Mouse (Mus musculus) adrenal gland, adult (tissue): Measurements from ENCODE around the gene Mr1.
A peak's percentile ranks its signal among the peaks of the same experiment; 100 is the strongest.

ENCODE experiments used
- DNase-seq, 2 experiments: peaks; one replicate each; pipeline ENCODE4 v3.0.0; 2022 to 2023; ENCODE audit warnings: low spot score in 1 of 2; ENCODE audit not compliant: inconsistent age in 2 of 2

Gene Mr1

GRCm38 (mm10) chr1:155096620-155097261 is 49.9 kb downstream of the Mr1 start:
- no peak for DNase-seq

- DNase-seq: no peak
Observed at GRCm38 (mm10) chr1:155093971-155094707, 52.5 kb downstream of the Mr1 start.

DNA sequence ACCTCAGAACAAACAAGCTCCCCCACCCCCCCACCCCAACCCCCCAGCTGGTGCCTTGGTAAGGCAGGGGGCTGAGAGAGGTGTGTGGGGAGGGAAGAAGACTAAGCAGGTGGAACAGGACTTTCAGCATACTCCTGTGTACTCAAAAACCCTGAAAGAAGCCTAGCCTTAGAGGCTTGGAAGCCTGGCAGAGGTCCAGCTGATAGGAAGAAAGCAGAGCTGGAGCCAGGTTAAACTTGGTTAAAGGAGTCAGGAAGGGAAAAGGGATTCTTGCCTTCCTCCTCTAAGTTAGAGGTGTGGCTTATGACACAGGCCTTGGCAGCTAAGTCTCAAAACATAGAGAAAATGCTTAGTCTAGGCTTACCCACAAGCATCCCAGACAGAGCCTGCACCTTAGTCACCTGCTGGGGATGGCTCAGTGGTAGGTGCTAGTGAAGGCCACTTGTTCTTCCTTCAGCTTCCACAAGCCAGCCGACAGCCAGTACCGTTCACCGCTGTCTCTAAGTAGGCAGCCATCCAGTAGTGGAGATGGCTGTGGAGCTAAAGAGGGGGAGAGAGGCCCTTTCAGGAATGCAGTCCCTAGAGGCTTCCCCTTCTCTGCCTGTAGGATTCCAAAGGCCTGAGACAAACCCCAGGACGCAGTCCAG is 53.3 kb downstream of the Mr1 start:
- DNase-seq: peak in 1 of 2 experiments; percentile 58

- DNase-seq: peak; percentile 47 to 67
Observed at GRCm38 (mm10) chr1:155091842-155092800, 54.5 kb downstream of the Mr1 start.

DNA sequence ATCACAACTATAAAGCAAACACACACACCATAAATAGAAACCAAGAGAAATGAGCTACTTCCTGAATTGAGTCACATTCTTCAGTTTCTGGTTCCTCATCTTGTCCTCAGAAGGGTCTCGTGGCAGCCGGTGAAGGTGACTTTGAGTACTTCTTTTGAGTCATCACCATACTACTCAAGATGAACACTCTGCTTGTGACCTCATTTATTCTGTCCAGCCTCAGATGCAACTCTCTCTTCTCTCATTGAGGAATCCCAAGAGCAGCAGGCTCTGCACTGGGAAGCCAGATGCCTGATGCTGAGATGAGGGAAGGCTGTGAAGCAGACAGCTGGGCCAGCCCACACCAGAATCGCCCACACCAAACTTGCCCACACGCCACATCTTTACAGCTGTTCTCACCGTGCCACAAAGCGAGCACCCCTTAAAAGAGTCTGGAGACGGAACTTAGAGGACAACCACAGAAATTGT is 55.2 kb downstream of the Mr1 start:
- peak in 1 of 2 experiments; percentile 78 for DNase-seq

DNA sequence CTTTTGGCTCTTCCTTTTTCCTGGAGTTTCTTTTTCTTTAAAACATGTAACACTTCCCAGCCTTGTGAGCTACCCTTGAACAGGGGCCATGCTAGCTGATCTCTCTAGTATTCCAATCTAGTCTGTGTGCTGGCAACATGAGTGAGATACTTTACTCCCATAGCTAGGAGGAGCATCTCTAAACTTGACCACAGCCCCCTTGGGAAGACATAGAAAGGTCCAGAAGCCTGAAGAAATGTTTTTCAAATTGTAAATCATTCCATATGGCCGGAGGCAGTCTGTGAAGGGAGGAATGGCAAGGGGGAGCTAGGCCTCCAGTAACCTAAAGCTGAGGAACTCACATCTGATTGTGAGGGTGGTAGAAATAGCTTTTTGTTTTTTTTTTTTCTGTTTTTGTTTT is 55.9 kb downstream of the Mr1 start:
- DNase-seq: no peak

- no peak for DNase-seq
Observed at GRCm38 (mm10) chr1:155090327-155090726, 56.3 kb downstream of the Mr1 start.

DNA sequence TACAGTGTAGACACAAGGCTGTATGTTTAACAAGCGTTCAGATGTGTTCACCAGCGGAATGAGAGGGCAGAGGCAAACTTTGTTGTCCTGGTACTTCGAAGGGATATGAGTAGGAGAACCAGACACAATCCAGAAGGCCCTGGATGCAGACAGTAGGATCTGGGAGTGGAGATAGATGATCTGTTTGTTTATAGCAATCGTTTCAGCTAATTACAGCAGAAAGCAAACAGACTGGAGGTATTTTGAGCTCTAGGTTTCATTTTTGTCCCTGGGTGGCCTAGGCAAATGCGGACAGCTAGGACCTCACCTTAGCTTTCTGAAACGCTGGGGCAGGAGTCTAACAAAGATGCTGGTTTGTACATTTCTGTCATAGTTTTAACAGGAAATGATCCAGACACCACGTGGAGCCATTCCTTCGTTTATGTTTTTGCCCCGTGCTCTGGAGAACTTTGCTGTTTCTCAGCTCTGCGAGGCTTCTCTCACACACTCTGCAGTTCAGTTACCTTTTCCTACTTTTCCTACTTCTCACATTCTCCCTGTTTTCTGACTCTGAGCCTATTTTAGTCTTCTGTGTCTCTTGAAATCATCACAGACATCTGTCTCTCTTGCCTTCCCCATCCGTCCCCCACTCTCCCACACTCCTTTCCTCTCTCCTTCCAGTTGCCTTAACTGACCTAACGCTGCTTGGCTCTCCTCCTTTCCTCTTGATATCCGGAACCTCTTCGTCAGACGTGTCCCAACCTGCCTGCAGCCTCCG is 57.6 kb downstream of the Mr1 start:
- DNase-seq: no peak

DNA sequence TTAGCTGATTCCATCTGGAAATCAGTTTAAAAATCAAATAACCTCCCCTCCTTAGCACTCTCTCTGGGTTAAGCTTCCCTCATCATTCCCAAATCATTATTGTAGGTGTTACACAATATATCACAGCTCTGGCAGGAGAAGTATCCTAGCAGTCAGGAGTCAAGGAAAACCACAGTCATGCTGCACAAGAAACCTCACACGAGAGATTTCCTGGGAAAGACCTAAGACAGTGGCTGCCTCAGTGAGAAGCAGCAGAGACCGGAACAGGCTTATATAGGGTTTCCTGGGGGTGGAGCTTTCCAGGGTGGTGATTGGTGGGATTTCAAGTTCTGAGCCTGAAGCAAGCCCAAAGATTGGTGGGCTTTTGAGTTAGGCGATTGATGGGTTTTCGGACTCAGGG is 58.6 kb downstream of the Mr1 start:
- DNase-seq: peak in 1 of 2 experiments; percentile 30

GRCm38 (mm10) chr1:155086893-155087292 is 59.7 kb downstream of the Mr1 start:
- peak in 1 of 2 experiments; percentile 72 for DNase-seq

- peak in 1 of 2 experiments; percentile 43 for DNase-seq
Observed at GRCm38 (mm10) chr1:155086416-155086815, 60.2 kb downstream of the Mr1 start.

DNA sequence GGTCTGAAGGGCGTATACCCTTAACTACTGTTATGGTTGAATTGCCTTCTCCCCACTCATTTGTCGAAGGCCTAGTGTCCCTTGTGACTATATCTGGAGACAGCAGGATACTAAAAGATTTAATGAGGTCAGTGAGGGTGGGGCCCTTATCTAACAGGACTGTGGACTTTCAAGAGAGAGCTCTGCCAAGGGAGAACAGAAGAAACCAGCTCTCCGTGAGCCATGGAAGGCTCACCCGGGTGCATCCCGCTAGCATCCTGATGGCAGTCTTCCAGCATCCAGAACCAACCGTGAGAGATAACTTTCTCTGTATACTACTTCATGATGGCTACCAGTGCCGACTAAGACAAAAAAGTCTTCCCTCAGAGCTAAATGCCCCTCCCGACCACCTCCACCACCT is 61.8 kb downstream of the Mr1 start:
- peak; percentile 44 to 71 for DNase-seq

DNA sequence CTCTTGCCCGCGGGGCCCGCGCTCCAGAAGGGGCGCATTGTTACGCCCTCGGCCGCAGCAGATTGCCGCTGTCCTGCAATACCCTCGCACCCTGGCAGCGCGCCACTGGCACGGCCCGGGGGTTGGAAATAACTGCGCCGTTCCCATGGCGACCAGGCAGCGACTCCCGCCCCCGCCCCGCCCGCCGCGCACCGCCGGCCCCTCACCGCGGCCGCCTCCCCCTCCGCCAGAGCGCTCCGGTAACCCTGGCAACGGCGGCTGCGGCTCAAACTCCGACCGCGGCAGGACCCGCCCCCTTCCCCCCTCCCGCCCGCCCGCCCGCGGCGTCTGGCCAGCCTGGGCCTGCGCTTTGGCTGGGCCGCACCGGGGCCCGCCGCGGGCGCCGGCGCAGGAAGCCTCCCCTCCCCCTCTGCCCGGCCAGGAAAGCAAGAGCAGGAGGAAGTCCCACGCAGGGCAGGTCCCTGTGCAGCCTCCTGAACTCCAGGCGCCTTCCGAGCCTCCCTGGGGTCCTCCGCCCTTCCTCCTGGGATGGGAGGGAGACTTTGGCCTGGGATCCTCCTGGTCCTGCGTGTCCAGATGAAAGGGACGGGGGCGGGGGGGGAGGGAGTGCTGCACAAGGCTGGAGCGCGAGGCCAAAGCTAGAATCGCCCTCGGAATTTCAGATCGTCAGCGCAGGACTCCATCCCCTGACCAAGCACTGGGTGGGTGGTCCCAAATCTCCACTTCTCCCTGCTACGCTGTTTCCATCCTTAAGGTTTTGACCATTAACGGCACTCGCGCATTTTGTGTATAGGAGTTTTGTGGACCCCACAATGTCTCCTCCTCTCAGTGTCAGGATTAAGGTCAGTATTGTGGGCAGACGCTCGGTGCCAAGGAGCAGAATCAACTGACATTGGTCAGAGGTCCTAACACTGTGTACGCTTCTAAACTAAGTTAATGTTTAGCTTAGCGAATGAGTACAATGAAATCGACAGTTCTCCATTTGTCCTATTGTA is 63.0 kb downstream of the Mr1 start:
- peak; percentile 95 to 97 for DNase-seq

DNA sequence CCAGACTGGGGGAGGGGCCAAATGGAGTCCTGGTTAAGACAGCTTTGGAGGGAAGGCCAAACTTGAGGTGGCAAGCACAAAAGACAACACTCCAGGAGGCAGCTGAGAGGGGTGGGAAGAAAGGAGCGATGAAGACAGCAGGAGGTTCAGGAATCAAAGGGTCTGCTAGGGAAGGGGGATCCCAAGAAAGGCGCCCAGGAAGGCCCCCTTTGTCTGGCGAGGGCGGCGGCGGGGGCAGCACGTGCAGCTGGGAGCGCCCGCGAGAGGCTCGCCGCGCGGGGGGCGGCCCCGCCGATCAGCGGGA is 63.7 kb downstream of the Mr1 start:
- no peak for DNase-seq

GRCm38 (mm10) chr1:155082158-155082964 is 64.3 kb downstream of the Mr1 start:
- DNase-seq: peak; percentile 38 to 72

DNA sequence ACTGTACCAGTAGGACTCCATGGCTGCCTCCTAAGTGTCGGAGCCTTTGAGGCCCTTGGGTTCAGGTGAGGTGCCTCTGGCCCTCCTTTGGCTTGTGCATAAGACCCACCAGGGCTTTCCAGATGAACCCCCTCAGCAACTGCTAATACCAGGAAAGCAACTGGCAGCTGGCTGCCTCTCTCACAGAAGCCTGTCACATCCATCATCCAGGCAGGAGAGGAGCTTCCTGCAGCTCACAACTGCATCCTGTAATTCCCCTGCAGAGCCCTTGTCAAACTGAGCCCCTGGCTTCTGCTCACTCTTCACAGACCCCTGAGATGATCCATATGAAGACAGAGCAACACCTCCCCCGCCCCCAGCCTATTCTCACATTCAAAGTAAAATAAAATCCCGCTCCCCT is 68.9 kb downstream of the Mr1 start:
- peak in 1 of 2 experiments; percentile 49 for DNase-seq
